ENCODE assay signal across 10 mouse cellular contexts in genomic region chr4:105095316-105095715, GRCm38 (mm10). TPM values are rescaled to one million over a fixed set of nuclear protein-coding genes. Genes with fewer than 3 reads are reported as not detected.
DNase-seq lines count a peak whose midpoint lies in the region; ATAC-seq and TF ChIP-seq lines count a peak whose summit lies in the region.
"Had no signal": no experiment of that assay in that cellular context is flagged by ENCODE, and none has a peak within 500 bp of the region (broad histone marks: within the 10 kb centered on the region; RNA-seq: fewer than 3 reads in every experiment).

No protein-coding gene starts in this region.

- H3K4me1 ChIP-seq in heart, embryonic 14.5 days (ENCODE audit: control insufficient read depth in 2 of 2, insufficient read depth in 2 of 2, low read length in 2 of 2) = peaks cover 22 to 69% of the 10 kb centered on the region in 2 experiments
- no peaks in the 10 kb centered on the region for H3K4me1 ChIP-seq in forebrain, embryonic 12.5 days

- DNase-seq in left cerebral cortex, postnatal 4 days = peak; percentile 74
- DNase-seq in left cerebral cortex, adult 2 months (ENCODE audit: extremely low spot score in 1 of 2, low spot score in 2 of 2) = no peak
- peak; percentile 67 for DNase-seq in cerebellum, adult 11 months
- peak; percentile 57 for DNase-seq in lung, postnatal 14 days
- no peak for DNase-seq in c-Kit-positive CD71-positive TER-119-positive erythroid progenitor cells, embryonic 14.5 days (ENCODE audit: low spot score)
- DNase-seq: embryo, embryonic 11 days had no signal

- intact Hi-C loops in left cerebral cortex, postnatal 4 days (cut with DNase I) = no loop called here
- intact Hi-C loops in left cerebral cortex, adult 2 months (cut with DNase I) = no loop called here

- H3K36me3 ChIP-seq in heart, embryonic 14.5 days (ENCODE audit: control insufficient read depth, insufficient read depth, low read length) = no peaks in the 10 kb centered on the region
- H3K36me3 ChIP-seq in forebrain, embryonic 12.5 days (replicated peaks) = no peaks in the 10 kb centered on the region

- peak overlapping the region; percentile 49 for H3K4me2 ChIP-seq in heart, embryonic 14.5 days (ENCODE audit: low read length)
- H3K4me2 ChIP-seq in forebrain, embryonic 12.5 days = no peak overlapping the region

- no peak overlapping the region for H3K4me3 ChIP-seq in left cerebral cortex, adult 2 months
- no peak overlapping the region for H3K4me3 ChIP-seq in heart, embryonic 14.5 days (ENCODE audit: control insufficient read depth in 1 of 2, insufficient read depth in 1 of 2, low read depth in 1 of 2, low read length in 2 of 2)
- H3K4me3 ChIP-seq in forebrain, embryonic 12.5 days (replicated peaks) = no peak overlapping the region

- H3K27ac ChIP-seq in left cerebral cortex, adult 2 months = no peak overlapping the region
- H3K27ac ChIP-seq in heart, embryonic 14.5 days (replicated peaks in 1 of 2; ENCODE audit: control insufficient read depth in 1 of 2, insufficient read depth in 1 of 2, low read depth in 2 of 2, low read length in 2 of 2) = peak overlapping the region; percentile 90 to 95
- no peak overlapping the region for H3K27ac ChIP-seq in forebrain, embryonic 12.5 days
- H3K27ac ChIP-seq: kidney, postnatal 0 days had no signal

- no peak for TF ChIP-seq CTCF in left cerebral cortex, adult 2 months (IDR thresholded peaks at IDR 0.05)

- no peaks in the 10 kb centered on the region for H3K9me3 ChIP-seq in heart, embryonic 14.5 days (ENCODE audit: control insufficient read depth, low read length)
- H3K9me3 ChIP-seq in forebrain, embryonic 12.5 days = no peaks in the 10 kb centered on the region

- H3K27me3 ChIP-seq in heart, embryonic 14.5 days (ENCODE audit: control insufficient read depth, insufficient read depth, low read length) = no peaks in the 10 kb centered on the region
- no peaks in the 10 kb centered on the region for H3K27me3 ChIP-seq in forebrain, embryonic 12.5 days

- peak; percentile 75 for ATAC-seq in heart, embryonic 14.5 days (ENCODE audit: insufficient number of reproducible peaks, insufficient read depth, low FRiP score, low read depth)
- no peak for ATAC-seq in megakaryocyte progenitor cell, adult 5-6 weeks (replicated peaks; ENCODE audit: poor library complexity)
- ATAC-seq in forebrain, embryonic 12.5 days (ENCODE audit: low FRiP score) = no peak

- peak overlapping the region; percentile 53 for H3K9ac ChIP-seq in heart, embryonic 14.5 days (ENCODE audit: low read length)
- H3K9ac ChIP-seq in forebrain, embryonic 12.5 days = no peak overlapping the region

- WGBS in heart, embryonic 14.5 days = 23% methylated on average over 5 of the region's 5 CpGs
- 73% methylated on average over 5 of the region's 5 CpGs for WGBS in forebrain, embryonic 12.5 days

RNA-seq across cellular contexts. Expression of gene Prkaa2, which starts 14.4 kb away (rescaled TPM):
- total RNA-seq in left cerebral cortex, postnatal 4 days (2021) = 10 to 100 TPM; 35.5 to 40.7 TPM
- total RNA-seq in left cerebral cortex, adult 2 months (2021) = 10 to 100 TPM; 31.0 to 35.7 TPM
- polyA plus RNA-seq in heart, embryonic 14.5 days (2014; fragmentation: Nextera tagmentation; extraction: Ambion mirVana) = 63.0 and 67.7 TPM in 2 replicates
- 0.20 and 0.42 TPM in 2 replicates for total RNA-seq in megakaryocyte progenitor cell, adult 5-6 weeks (2015)
- 0.03 TPM in 1 of 2 replicates, not detected in the other for total RNA-seq in megakaryocyte progenitor cell, adult 5-6 weeks (2017)
- polyA plus RNA-seq in forebrain, embryonic 12.5 days (2016; fragmentation: Nextera tagmentation; extraction: Ambion mirVana) = 5.5 and 6.3 TPM in 2 replicates

Comparison
In these comparisons a context has a peak if more than half of its experiments do, and no peak if none do; other contexts are left out.
1. DNase-seq: peak in left cerebral cortex, postnatal 4 days (single experiment), cerebellum, adult 11 months (single experiment) and lung, postnatal 14 days (single experiment); none in left cerebral cortex, adult 2 months (0 of 2) and c-Kit-positive CD71-positive TER-119-positive erythroid progenitor cells, embryonic 14.5 days (single experiment).
2. H3K27ac ChIP-seq: peak in heart, embryonic 14.5 days (2 of 2); none in left cerebral cortex, adult 2 months (single experiment) and forebrain, embryonic 12.5 days (single experiment).
3. RNA of gene Prkaa2, which starts 14.4 kb away (total RNA-seq): 35.5 to 40.7 TPM in left cerebral cortex, postnatal 4 days and 31.0 to 35.7 TPM in left cerebral cortex, adult 2 months; 0.03 to 0.42 TPM in megakaryocyte progenitor cell, adult 5-6 weeks; every median in the first group is over 10 times any median in the second.